Mouse (Mus musculus) midbrain, embryonic 10.5 days (tissue): Measurements from ENCODE around the gene Col5a1. TPM values are rescaled to one million over a fixed set of nuclear protein-coding genes. Genes with fewer than 3 reads are reported as not detected.

Experiments
- DNase-seq: peaks from one replicate; pipeline ENCODE4 v3.0.0-alpha.2; 2017; ENCODE audit warnings: low spot score
- H3K27ac ChIP-seq: fragments of 300-500 bp; sonication (generic); replicated peaks from 2 replicates; pipeline ENCODE4 v1.5.1; 2016; ENCODE audit warnings: mild to moderate bottlenecking
- H3K27me3 ChIP-seq: fragments of 300-500 bp; sonication (generic); 2 replicates; pipeline ENCODE4 v1.6.1; 2016; ENCODE audit warnings: low read depth, mild to moderate bottlenecking; ENCODE audit not compliant: poor library complexity, severe bottlenecking
- H3K36me3 ChIP-seq: fragments of 300-500 bp; sonication (generic); 2 replicates; pipeline ENCODE4 v1.6.1; 2016; ENCODE audit warnings: mild to moderate bottlenecking, moderate library complexity
- H3K4me1 ChIP-seq: fragments of 300-500 bp; sonication (generic); 2 replicates; pipeline ENCODE4 v1.6.1; 2016
- H3K4me3 ChIP-seq: fragments of 300-500 bp; sonication (generic); 2 replicates; pipeline ENCODE4 v1.5.1; 2016; ENCODE audit warnings: mild to moderate bottlenecking, moderate library complexity
- H3K9me3 ChIP-seq: fragments of 300-500 bp; sonication (generic); replicated peaks from 2 replicates; pipeline ENCODE4 v1.6.1; 2016; ENCODE audit warnings: mild to moderate bottlenecking
- WGBS: fragments of 180-500 bp; shearing (Covaris S2); methylation state at CpG from one replicate; pipeline ENCODE4 v1.1.7; 2016; 5-methylcytosine and 5-hydroxymethylcytosine counted together
- polyA plus RNA-seq: library from polyadenylated mRNA; unstranded; fragments of >200 nt; fragmentation: Nextera tagmentation; extraction: Ambion mirVana; gene quantifications from 2 replicates; pipeline ENCODE4 v1.2.1, GENCODE M21; 2016

Gene Col5a1
- polyA plus RNA-seq, 1 experiment from 2014 or later = 16.2 TPM

DNA sequence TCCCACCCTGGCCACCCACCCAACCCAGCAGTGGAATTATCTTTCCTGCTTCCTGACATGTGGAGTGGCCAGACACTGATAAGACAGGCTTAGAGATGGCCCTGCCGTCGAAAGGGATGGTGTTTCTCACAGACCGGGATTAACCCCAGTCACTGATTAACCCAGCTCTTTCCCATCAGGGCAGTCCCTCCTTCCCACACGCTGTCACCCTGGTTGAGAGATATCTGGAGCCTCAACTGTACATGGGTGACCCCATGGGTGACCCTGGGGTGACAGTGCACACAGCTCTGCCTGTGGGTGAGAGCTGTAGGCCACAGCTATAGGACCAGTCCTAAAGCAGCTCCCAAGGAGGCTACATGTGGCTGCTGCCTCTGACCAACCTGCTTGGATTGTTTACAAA is 15.2 kb upstream of the Col5a1 start:
- H3K9me3 ChIP-seq = no peaks in the 10 kb centered on the region
- H3K4me1 ChIP-seq = peaks cover 7% of the 10 kb centered on the region; the same call in 1 of the 2 replicates
- no peak overlapping the region for H3K27ac ChIP-seq
- H3K27me3 ChIP-seq = no peaks in the 10 kb centered on the region
- WGBS = 62% methylated on average over 4 of the region's 4 CpGs
- no peak overlapping the region for H3K4me3 ChIP-seq
- no peak for DNase-seq
- no peaks in the 10 kb centered on the region for H3K36me3 ChIP-seq

DNA sequence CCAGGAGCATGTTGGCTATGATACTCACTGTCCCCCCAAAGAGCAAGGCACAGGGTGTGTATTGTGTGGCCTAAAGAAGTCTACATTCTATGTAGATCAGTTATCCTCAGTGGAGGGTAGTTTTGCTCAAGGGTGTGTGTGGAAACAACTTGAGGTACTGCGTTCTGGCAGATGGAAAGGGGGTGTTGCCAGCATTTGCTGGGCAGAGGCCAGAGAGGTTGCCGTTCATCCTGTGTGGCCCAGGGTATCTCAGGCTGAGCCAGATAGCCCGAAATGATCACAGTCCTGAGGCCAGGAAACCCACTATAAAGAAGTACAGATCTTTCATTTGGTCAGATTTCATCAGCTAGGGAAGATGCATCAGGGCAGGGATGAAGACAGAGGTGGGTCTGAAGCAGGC is 13.9 kb upstream of the Col5a1 start:
- no peaks in the 10 kb centered on the region for H3K36me3 ChIP-seq
- no peak overlapping the region for H3K27ac ChIP-seq
- WGBS = 86% methylated on average over 3 of the region's 3 CpGs
- H3K4me1 ChIP-seq = peaks cover 2% of the 10 kb centered on the region; the same call in 1 of the 2 replicates
- no peaks in the 10 kb centered on the region for H3K9me3 ChIP-seq
- H3K4me3 ChIP-seq = no peak overlapping the region
- no peak for DNase-seq
- no peaks in the 10 kb centered on the region for H3K27me3 ChIP-seq

DNA sequence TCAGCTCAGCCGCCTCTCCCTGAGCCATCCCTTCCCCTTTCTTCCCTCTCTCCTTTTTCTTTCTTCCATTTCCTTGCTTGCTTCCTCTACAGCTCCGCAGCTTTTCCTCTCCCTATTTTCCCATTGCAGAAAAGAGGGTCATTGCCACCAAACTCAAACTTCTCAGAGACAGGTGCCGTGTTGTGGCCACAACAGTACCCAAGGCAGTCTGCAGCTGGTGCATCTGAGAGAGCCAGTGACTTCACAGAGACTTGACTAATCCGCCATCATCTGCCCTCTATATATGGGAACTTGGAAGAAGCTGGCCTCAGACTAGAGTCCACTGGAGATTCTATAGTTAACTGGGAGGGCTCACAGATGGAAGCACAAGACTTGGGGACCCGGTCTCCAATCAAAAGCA is 13.2 kb upstream of the Col5a1 start:
- Histone ChIP-seq H3K36me3 (no peaks in the 10 kb centered on the region), H3K4me3 (no peak overlapping the region), H3K27ac (no peak overlapping the region), H3K9me3 (no peaks in the 10 kb centered on the region), H3K4me1 (no peaks in the 10 kb centered on the region; the same call in 1 of the 2 replicates), H3K27me3 (no peaks in the 10 kb centered on the region)
- no peak for DNase-seq
- WGBS = 89% methylated on average over 5 of the region's 5 CpGs

DNA sequence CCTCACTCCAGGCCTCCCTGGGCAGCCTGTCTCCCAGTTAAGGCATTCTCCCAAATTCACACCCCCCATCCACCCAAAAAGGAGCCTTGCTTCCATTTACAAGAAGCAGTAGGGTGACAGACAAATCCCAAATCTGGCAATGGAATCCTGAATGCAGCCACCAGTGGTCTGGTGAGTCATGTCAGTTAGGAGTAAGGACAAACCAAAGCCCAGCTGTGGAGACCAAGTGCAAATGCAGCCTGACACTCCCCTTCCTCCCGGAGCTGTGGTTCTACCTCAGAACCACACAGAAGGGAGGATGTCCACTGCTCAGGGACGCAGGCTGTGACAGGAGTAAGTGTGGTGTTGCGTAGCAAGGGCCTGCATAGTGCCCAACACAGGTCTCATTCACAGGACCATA is 11.6 kb upstream of the Col5a1 start:
- Histone ChIP-seq H3K4me3 (no peak overlapping the region), H3K9me3 (no peaks in the 10 kb centered on the region), H3K27ac (no peak overlapping the region), H3K27me3 (no peaks in the 10 kb centered on the region), H3K4me1 (no peaks in the 10 kb centered on the region), H3K36me3 (no peaks in the 10 kb centered on the region)
- DNase-seq = no peak
- 85% methylated on average over 3 of the region's 3 CpGs for WGBS

DNA sequence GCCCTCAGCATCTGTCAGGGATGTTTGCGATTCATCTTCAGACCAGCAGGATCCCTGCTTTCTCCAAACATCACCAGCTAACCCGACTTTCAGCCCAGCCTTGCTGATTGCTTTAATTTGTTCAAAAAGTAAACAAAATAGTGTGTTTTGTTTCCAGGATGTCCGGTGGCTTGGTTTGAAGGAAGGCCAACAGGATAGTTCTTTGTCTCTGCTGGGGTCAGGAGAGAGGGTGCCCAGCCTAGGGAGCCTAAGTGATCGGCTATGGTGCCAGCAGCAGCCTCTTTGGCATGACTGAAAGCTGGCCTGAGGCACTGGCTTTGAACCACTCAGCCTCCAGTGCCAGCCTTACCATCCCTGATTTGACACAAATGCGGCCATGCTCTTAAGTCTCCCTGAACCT is 11.0 kb upstream of the Col5a1 start:
- H3K4me1 ChIP-seq = no peaks in the 10 kb centered on the region
- no peak overlapping the region for H3K4me3 ChIP-seq
- no peaks in the 10 kb centered on the region for H3K36me3 ChIP-seq
- H3K9me3 ChIP-seq = no peaks in the 10 kb centered on the region
- H3K27ac ChIP-seq = no peak overlapping the region
- no peaks in the 10 kb centered on the region for H3K27me3 ChIP-seq
- DNase-seq = no peak
- 71% methylated on average over 5 of the region's 5 CpGs for WGBS

DNA sequence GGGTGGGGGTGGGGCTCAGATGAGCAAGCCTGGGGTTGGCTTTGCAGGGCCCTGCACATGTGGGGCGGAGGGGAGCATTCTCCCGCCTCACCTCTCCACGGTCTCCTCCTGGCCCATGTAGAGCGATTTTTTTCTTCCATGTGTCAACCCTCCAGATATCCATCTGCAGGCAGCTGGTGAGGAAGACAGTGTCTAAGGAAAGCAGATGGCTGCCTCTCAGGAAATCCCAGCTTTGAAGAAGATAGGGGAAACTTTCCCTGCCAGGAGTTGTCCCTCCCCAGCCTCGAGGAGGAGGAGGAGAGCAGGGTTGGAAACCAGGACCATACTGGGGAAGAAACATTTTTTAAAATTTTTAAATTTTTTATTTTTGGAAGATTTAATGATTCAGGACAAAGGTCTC is 10.4 kb upstream of the Col5a1 start:
- no peaks in the 10 kb centered on the region for H3K27me3 ChIP-seq
- no peak overlapping the region for H3K4me3 ChIP-seq
- no peak overlapping the region for H3K27ac ChIP-seq
- DNase-seq = no peak
- 73% methylated on average over 5 of the region's 5 CpGs for WGBS
- H3K9me3 ChIP-seq = no peaks in the 10 kb centered on the region
- no peaks in the 10 kb centered on the region for H3K4me1 ChIP-seq
- no peaks in the 10 kb centered on the region for H3K36me3 ChIP-seq

DNA sequence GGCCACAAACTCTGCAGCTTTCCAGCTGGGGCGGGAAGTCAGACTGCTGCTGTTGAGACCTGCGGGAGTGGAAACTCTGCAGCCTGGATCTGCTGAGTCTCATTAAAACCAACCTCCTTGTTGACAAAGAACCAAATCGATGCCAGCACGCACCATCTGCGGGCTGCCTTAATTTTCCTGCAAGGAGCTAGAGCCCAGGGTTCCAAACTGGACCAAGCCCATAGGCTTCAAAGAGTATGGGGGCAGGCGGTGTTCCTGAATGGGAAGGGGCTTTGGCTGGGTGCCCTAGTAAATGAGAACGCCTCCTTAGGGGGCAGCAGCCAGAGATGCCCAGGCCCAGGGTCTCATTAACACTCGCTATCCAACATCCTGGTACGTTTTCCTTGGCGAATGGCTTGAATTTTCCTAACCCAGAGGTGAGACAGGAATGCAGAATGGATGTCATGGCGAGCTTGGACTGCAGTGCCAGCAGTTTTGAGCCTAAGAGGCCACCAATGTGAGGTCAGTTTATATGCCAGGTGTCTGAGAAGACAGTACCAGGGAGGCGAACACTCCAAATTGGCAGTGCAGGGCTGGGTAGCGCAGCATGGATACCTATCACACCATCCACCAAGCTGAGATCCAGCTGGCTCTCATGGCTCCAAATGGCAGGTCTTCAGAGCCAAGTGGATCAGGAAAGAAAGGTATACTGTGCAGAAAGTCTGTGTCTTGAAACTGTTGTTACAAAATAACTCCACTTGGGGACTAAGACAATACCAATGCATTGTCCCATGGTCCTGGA is 9.3 kb upstream of the Col5a1 start:
- no peak for DNase-seq
- Histone ChIP-seq H3K4me3 (no peak overlapping the region), H3K27me3 (no peaks in the 10 kb centered on the region), H3K4me1 (0 out of 2 replicates have a peak, but pooled peaks cover 4% of the 10 kb centered on the region), H3K36me3 (no peaks in the 10 kb centered on the region), H3K27ac (no peak overlapping the region), H3K9me3 (no peaks in the 10 kb centered on the region)
- WGBS = 89% methylated on average over 13 of the region's 13 CpGs

DNA sequence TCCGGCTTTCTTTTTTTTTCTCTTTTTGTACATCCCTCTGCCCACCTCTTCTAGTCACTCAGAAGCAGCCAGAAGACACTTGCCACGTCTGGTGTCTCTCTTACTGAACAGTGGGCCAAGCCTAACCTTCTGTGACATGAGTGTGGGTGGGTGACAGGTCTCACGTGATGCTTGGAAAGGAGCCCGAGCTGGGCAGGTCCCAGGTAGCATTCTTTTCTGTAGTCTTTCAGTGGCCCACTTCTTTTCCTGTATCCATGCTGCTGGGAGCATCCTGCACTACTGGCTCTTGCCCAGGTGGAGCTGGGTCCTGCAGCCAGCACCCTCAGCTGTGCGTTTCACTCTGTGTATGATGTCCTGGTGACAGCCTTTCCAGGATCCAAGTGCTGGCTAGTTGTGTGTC is 8.2 kb upstream of the Col5a1 start:
- Histone ChIP-seq H3K4me1 (0 out of 2 replicates have a peak, but pooled peaks cover 4% of the 10 kb centered on the region), H3K9me3 (no peaks in the 10 kb centered on the region), H3K4me3 (no peak overlapping the region), H3K27ac (no peak overlapping the region), H3K27me3 (no peaks in the 10 kb centered on the region), H3K36me3 (no peaks in the 10 kb centered on the region)
- DNase-seq = no peak
- 80% methylated on average over 5 of the region's 5 CpGs for WGBS

DNA sequence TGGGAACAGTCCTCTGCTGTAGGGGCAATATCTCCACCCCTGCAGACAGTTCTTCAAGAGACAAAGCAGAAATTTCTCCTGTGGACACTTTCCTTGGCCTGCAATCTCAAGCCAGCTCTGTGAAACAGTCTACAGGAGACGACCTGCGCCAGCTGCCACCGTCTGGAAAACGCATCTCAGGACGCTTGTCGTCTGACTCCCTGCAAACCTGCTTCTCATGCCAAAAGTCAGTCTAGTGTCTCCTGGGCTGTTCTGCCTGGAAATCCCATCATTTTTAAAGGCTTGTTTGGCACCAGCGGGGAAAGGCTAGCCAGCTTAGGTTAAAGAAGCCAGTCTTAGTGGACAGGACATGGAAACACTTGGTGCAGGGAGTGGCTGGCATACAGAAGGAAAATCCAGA is 2.9 kb upstream of the Col5a1 start:
- 89% methylated on average over 7 of the region's 7 CpGs for WGBS
- DNase-seq = no peak
- Histone ChIP-seq H3K9me3 (no peaks in the 10 kb centered on the region), H3K27me3 (peaks cover 35% of the 10 kb centered on the region), H3K4me3 (no peak overlapping the region), H3K27ac (no peak overlapping the region), H3K36me3 (no peaks in the 10 kb centered on the region), H3K4me1 (peaks cover 48% of the 10 kb centered on the region)

DNA sequence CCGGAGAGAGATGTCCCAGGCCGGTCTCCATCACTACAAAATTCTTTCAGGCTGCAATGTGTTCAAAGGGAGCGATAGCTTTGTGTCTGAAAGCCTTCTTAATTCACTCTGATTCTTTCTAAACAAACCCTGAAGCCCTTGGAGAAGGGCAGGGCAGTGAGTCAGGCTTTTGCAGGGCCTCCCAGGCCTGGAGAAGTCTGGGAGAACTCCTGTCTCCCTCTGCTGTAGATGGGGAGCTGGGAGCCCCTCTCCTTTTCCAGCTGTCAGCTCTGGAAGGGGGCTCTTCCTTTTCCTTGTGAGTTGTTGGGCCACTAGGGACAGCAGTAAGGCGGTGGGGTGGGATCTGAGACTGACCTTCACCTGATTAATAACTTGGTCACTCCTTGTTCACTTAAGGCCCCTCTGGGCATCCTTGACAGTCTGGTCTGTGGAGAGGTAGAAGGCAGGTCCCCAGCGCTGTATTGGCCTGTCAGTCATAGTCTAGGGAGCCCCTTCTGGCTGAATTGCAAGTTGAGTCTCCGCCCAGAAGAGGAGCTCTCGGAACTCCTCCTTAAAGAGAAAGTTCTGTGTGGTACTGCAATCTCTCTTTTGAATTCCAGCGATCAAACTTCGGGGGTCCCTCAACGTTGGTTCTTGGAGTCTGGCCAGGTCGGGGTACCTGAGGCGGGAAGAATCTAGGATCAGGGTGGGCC is 623 bp upstream of the Col5a1 start:
- Histone ChIP-seq H3K9me3 (no peaks in the 10 kb centered on the region), H3K27me3 (peaks cover 53% of the 10 kb centered on the region), H3K36me3 (no peaks in the 10 kb centered on the region), H3K27ac (peak overlapping the region; percentile 89), H3K4me1 (peaks cover 63% of the 10 kb centered on the region), H3K4me3 (peak overlapping the region; percentile 75)
- DNase-seq = peak; percentile 73
- WGBS = 7% methylated on average over 12 of the region's 12 CpGs

DNA sequence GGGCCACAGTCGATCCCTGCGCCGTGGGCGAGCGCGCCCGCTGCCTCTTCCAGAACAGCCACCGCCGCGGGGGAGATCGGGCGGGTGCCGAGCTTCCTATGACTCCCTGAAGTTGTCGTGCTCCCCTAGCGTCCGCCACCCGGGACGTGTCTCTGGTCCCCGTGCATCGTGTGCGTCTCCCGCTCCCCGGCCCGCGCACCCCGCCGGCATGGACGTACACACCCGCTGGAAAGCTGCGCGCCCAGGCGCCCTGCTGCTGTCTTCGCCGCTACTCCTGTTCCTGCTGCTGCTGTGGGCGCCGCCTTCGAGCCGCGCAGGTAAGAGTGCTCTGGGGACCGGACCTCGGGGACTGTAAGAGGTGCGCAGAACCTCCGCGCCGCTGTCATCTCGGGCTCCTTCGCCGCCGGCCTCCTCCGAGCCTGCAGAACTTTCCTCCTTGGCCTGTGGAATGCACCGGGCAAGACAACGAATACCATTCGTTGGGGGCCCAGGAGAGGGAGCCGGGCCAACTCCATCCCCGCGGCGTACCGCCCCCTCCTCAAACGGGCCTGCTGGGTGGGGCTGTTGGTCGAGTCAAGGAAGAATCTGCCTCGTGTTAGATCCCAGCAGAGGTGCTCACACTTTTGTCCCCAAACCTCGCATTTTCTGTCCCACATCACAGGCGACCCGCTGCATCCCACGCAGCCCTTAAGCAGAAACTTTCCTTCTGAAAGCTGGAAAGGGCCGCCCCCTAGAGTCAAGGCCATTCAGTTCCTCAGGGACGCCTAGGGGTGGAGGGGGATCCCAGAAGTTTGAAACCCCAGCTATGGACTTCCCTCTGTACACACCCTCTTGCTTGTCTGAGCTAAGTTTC is 609 bp downstream of the Col5a1 start:
- peak overlapping the region; percentile 75 for H3K4me3 ChIP-seq
- H3K36me3 ChIP-seq = no peaks in the 10 kb centered on the region
- peaks cover 53% of the 10 kb centered on the region for H3K27me3 ChIP-seq
- peak overlapping the region; percentile 89 for H3K27ac ChIP-seq
- WGBS = under 1% methylated on average over 67 of the region's 67 CpGs
- peak; percentile 59 for DNase-seq
- no peaks in the 10 kb centered on the region for H3K9me3 ChIP-seq
- peaks cover 59% of the 10 kb centered on the region for H3K4me1 ChIP-seq

DNA sequence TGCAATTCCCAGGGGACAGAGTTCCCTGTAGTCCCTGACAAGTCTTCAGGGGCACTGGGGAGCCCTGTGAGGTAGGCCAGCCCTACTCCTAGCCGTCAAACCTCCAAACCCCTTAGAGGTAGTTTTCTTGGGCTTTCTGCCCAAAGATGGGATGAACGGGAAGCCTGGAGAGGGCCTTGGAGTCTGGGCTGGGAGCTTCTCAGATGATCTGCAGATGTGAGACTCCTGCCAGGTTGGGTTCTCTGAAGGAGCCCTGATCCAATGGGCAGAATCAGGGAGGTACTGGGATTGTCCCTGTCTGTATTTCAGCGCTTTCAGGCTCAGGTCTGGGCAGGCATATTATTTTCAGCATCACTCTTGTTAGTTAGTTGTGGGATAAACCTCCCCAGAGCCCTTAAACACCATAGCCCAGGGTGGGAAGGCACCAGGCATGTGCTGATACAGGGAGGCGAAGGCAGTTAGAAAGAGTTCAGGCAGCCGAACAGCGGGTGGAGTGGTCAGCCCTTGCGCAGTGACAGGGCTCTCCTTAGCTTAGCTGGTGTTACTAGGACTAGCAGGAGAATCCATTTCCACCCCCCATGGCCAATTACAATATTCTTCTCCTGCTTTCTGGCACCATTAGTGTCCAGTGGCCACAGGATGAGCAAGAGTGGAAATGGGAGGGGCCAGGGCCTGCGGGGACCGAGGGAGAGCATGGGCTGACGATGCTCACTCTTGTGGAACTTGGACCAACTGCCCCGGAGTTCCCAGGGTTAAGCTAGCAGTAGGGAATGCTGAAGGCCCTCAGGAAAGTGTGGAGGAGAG is 1.4 kb downstream of the Col5a1 start:
- peaks cover 59% of the 10 kb centered on the region for H3K4me1 ChIP-seq
- 19% methylated on average over 11 of the region's 11 CpGs for WGBS
- no peaks in the 10 kb centered on the region for H3K9me3 ChIP-seq
- no peaks in the 10 kb centered on the region for H3K36me3 ChIP-seq
- H3K4me3 ChIP-seq = peak overlapping the region; percentile 75
- peak overlapping the region; percentile 89; the same call in 1 of the 2 replicates for H3K27ac ChIP-seq
- no peak for DNase-seq
- peaks cover 53% of the 10 kb centered on the region for H3K27me3 ChIP-seq
